Mouse (Mus musculus) ovary, adult 10 weeks (tissue): ENCODE results near the gene Pld2. TPM values are rescaled to one million over a fixed set of nuclear protein-coding genes. Genes with fewer than 3 reads are reported as not detected.

Experiments
- polyA plus RNA-seq: library from polyadenylated mRNA; stranded (reverse); fragments of 350-450 nt; fragmentation: Illumina TruSeq; extraction: RNeasy Lipid Tissue Mini Kit (QIAGEN cat#74804); gene quantifications from one replicate; pipeline ENCODE4 v1.2.3, GENCODE M21; 2014

Pld2 gene
- polyA plus RNA-seq, result 1.7 TPM

GRCm38 (mm10) chr11:70539877-70540587 lies at the start of gene Pld2:
Pld2 (plus strand) TSS chr11:70540064.

GRCm38 (mm10) chr11:70504970-70505369 lies 34.9 kb upstream of the Pld2 start, which contains the start of gene Tm4sf5:
Tm4sf5 (plus strand) TSS chr11:70505244.

GRCm38 (mm10) chr11:70514288-70514687 lies 25.6 kb upstream of the Pld2 start, which contains the start of gene Vmo1:
Vmo1 (minus strand) TSS chr11:70514616.

GRCm38 (mm10) chr11:70518923-70519322 lies 20.9 kb upstream of the Pld2 start, which contains the start of gene Gltpd2:
Gltpd2 (plus strand) TSS chr11:70519196.

GRCm38 (mm10) chr11:70525184-70525678 lies 14.6 kb upstream of the Pld2 start, which contains the start of gene Psmb6:
Psmb6 (plus strand) TSS chr11:70525367.

GRCm38 (mm10) chr11:70532839-70533238 lies 7.0 kb upstream of the Pld2 start, which contains the start of gene Gm40193:
Gm40193 (minus strand) TSS chr11:70532939.

GRCm38 (mm10) chr11:70562287-70562994 lies 22.6 kb downstream of the Pld2 start, which contains the start of gene Mink1:
Mink1 (plus strand) TSS chr11:70562881.

Other genes with a start within 250 kb of the Pld2 start
- gene Alox12e, start 217.4 kb upstream of the Pld2 start, polyA plus RNA-seq, result 2.4 TPM
- 13.4 TPM for gene Alox15, start 188.0 kb upstream of the Pld2 start, polyA plus RNA-seq
- 21.0 TPM for gene Pelp1, start 130.0 kb upstream of the Pld2 start, polyA plus RNA-seq
- gene Arrb2, start 107.4 kb upstream of the Pld2 start, polyA plus RNA-seq, result 0.91 TPM
- gene Med11, start 88.1 kb upstream of the Pld2 start, polyA plus RNA-seq, result 7.2 TPM
- gene Zmynd15, start 80.6 kb upstream of the Pld2 start, polyA plus RNA-seq, result 0.31 TPM
- 14.6 TPM for gene Cxcl16, start 80.1 kb upstream of the Pld2 start, polyA plus RNA-seq
- gene Tm4sf5, start 34.8 kb upstream of the Pld2 start, polyA plus RNA-seq, result 2.7 TPM
- gene Vmo1, start 25.4 kb upstream of the Pld2 start, polyA plus RNA-seq, result not detected
- not detected for gene Gltpd2, start 20.9 kb upstream of the Pld2 start, polyA plus RNA-seq
- gene Psmb6, start 14.7 kb upstream of the Pld2 start, polyA plus RNA-seq, result 22.0 TPM
- not detected for gene Gm40193, start 7.1 kb upstream of the Pld2 start, polyA plus RNA-seq
- 1.8 TPM for gene Mink1, start 22.8 kb downstream of the Pld2 start, polyA plus RNA-seq
- gene 4930544D05Rik, start 75.8 kb downstream of the Pld2 start, polyA plus RNA-seq, result not detected
- gene Chrne, start 79.2 kb downstream of the Pld2 start, polyA plus RNA-seq, result not detected
- gene Gp1ba, start 99.1 kb downstream of the Pld2 start, polyA plus RNA-seq, result not detected
- gene Rnf167, start 107.2 kb downstream of the Pld2 start, polyA plus RNA-seq, result 35.7 TPM
- gene Slc25a11, start 107.4 kb downstream of the Pld2 start, polyA plus RNA-seq, result 18.4 TPM
- gene Pfn1, start 114.6 kb downstream of the Pld2 start, polyA plus RNA-seq, result 72.0 TPM
- gene Eno3, start 117.1 kb downstream of the Pld2 start, polyA plus RNA-seq, result not detected
- gene Spag7, start 129.4 kb downstream of the Pld2 start, polyA plus RNA-seq, result 26.6 TPM
- 0.48 TPM for gene Camta2, start 148.0 kb downstream of the Pld2 start, polyA plus RNA-seq
- gene Inca1, start 160.1 kb downstream of the Pld2 start, polyA plus RNA-seq, result 0.46 TPM
- gene Kif1c, start 160.5 kb downstream of the Pld2 start, polyA plus RNA-seq, result 10.3 TPM
- 4.5 TPM for gene Zfp3, start 224.1 kb downstream of the Pld2 start, polyA plus RNA-seq